Mouse (Mus musculus): ENCODE data around the gene Spo11.

The Spo11 gene

GRCm38 (mm10) chr2:173028508-173029031, 51.1 kb downstream of the Spo11 start:
- DNase-seq (ENCODE audit: inconsistent age in 2 of 2, low spot score in 1 of 2), result peak in 1 of 2 experiments; percentile 7

DNA sequence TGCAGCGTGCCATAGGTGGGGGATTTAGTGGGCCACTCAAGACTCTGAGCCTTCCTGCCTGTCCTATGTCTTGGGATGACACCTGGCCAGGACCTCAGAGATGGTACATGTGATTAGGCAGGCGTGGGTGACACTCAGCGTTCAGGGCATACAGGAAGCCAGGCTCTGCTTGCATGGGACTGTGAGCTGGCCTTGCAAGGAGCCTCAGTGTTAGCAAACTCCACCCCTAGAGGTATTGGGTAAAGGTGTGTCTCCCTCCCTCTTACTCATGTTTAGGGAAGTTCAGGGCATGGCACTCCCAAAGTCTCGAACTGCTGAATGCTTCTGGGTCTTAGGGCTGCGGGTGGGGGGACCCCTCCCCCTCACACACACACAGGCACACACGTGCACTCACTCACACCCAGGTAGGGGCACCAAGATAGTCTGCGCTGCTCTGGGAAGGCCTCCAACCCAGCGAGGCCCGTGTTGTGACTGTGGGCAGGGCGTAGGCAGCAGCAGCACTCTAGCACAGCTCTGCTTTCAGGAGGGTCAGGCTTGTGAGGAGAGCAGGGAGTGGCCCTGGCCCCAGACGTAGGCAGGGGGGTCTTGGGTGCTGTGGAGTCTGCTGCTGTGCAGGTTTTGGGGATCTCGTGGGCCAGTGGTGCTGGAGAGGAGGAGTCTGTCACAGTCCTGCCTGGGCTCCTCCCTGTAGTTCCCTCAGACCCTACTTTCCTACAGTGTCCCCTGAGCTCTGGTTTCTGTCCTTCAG, 53.3 kb downstream of the Spo11 start:
- no peak for DNase-seq (ENCODE audit: inconsistent age in 2 of 2, low spot score in 1 of 2)

GRCm38 (mm10) chr2:173033531-173033930, 56.0 kb downstream of the Spo11 start:
- no peak for DNase-seq (ENCODE audit: inconsistent age in 2 of 2, low spot score in 1 of 2)

DNA sequence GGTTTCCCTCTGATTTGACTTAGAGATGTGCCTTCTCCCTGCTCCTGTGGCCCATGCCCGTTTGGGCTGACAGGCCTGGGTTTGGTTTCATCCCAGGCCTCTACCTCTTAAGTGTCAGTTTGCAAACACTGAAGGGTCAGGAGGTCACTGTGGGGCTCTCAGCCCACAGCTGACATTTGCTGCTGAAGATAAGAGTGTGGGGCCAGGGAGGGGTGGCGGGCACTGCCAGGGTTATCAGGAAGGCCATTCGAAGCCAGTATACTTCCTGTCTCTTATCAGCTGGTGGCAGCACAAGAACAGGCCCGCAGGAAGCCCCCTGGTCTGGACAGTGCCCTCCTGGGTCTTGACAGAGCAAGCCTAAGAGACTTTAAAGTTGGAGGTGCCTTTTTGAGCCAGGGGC, 57.5 kb downstream of the Spo11 start:
- DNase-seq (ENCODE audit: inconsistent age in 2 of 2, low spot score in 1 of 2), result peak in 1 of 2 experiments; percentile 66

DNA sequence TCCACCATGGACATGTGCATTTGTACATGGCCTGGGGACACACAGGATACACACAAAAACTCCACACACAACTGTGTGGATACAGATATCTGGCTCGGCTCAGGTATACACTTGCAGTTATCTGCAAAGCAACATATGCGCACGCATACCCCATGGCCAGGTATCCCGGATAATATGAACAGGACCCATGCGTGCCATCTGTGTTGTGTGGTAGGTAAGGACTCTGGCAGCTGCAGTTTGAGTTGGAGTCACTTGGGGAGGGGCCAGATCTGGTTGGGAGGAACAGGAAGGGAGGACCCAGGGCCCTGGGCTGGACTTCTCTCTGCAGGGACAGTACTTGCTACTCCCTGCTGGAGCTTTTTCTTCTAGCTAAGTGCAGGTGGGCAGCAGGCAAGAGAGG, 58.2 kb downstream of the Spo11 start:
- DNase-seq (ENCODE audit: inconsistent age in 2 of 2, low spot score in 1 of 2), result no peak

GRCm38 (mm10) chr2:173036055-173036454, 58.6 kb downstream of the Spo11 start:
- no peak for DNase-seq (ENCODE audit: inconsistent age in 2 of 2, low spot score in 1 of 2)

GRCm38 (mm10) chr2:173036611-173037010, 59.1 kb downstream of the Spo11 start:
- DNase-seq (ENCODE audit: inconsistent age in 2 of 2, low spot score in 1 of 2), result no peak

DNA sequence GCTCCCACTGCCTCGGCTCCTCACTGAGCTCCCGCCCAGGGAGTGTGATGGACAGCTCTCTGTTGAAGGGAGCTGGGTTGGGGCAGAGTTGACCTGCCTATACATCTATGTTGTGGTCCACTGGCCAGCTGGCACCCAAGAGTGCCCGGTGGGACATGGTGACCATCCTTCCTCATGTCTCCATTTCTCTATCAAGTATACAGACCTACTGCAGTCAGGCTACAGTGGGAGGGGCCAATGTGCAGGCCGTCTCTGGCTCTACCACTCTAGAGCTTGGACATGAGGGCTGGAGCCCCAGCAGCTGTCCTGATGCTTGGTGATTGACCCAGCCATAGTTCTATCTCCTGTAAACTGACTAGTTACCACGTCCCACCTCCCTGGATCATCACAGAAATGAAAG, 59.8 kb downstream of the Spo11 start:
- DNase-seq (ENCODE audit: inconsistent age in 2 of 2, low spot score in 1 of 2), result no peak

GRCm38 (mm10) chr2:173037827-173038607, 60.5 kb downstream of the Spo11 start:
- DNase-seq (ENCODE audit: inconsistent age in 2 of 2, low spot score in 1 of 2), result peak; percentile 66 to 75

DNA sequence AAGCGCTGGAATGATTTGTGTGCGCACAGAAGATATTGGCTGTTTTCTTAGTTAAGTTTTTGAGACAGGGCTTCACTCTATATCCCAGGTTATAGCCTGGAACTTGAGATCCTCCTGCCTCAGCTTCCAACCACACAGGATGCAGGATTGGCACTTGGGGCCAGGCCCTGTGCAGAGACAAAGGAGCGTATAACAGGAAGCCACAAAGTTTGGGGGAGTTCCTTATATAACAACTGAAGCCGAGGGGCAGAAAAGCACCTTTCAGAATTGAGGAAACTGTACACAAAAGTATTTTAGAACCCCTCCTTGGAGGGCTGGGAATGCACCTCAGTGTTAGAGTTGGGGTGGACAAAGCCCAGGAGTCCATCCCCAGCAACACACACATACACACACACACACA, 61.5 kb downstream of the Spo11 start:
- DNase-seq (ENCODE audit: inconsistent age in 2 of 2, low spot score in 1 of 2), result no peak

DNA sequence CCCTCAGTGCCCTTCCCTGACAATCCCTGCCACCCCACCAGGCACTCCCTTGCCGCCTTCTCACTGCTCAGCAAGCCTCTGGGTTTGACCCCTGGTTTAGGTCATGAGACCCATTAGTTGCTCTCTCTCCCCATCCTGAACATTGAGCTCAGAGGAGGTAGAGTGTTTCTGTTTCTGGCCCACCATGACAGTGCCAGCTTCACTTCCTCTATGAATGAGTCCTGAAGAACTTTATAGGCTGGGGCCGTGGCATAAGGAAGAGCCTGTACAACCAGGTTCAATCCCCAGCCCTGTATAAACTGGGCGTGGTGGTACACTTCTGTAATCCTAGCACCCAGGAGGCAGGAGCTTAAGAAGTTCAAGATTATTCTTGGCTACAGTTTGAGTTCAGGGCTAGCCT, 63.3 kb downstream of the Spo11 start:
- no peak for DNase-seq (ENCODE audit: inconsistent age in 2 of 2, low spot score in 1 of 2)

GRCm38 (mm10) chr2:173041242-173041641, 63.7 kb downstream of the Spo11 start:
- no peak for DNase-seq (ENCODE audit: inconsistent age in 2 of 2, low spot score in 1 of 2)

DNA sequence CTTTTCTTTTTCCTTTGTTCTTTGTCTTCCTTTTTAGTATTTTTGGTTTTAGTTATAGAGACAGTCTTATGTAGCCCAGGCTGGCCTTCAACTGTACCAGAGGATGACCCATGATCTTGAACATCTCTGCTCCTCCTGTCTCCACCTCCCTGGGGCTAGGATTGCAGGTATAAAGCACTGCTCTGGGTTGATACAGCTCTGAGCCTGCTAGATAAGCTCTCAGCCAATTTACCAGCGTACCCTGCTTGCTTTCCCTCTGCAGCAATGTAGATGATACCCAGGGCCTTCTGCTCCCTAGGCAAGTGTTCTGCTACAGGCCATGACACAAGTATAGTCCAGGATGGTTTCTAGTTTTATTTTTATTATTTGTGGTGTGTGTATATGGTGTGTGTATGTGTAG, 64.4 kb downstream of the Spo11 start:
- no peak for DNase-seq (ENCODE audit: inconsistent age in 2 of 2, low spot score in 1 of 2)

DNA sequence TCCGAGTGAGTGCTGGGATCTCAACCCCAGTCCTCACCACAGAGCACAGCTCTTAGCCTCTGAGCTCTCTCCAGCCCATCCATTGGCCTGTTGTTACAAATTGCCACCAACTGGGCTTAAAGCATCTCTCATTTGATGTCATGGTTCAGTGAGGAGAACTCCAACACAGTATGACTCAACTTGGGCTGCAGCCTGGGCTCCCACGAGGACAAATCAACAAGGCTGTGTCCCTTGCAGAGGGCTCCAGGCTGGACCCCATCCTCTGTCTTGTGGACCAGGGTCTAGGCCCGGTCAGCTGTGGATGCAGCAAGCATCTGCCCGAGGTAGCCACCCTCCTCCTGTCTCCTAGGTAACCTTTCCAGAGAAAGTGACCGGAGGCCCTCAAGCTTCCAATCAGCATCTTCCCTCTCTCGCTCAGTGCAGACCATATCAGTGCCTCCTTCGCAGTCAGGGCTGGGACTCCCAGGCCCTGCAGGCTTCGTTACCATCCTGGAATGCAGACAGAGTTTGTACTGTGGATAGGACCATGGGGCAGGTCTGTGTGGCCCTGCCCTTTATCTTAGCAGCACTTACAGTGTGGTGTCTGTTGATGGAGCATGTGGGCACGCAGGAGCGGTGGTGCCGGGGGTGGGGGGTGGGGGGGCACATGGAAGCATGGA, 65.1 kb downstream of the Spo11 start:
- no peak for DNase-seq (ENCODE audit: inconsistent age in 2 of 2, low spot score in 1 of 2)
